Mouse (Mus musculus): Measurements from ENCODE around the gene Wfdc16. TPM values are rescaled to one million over a fixed set of nuclear protein-coding genes. Genes with fewer than 3 reads are reported as not detected.
A peak's percentile ranks its signal among the peaks of the same experiment; 100 is the strongest.

Gene Wfdc16
- polyA plus RNA-seq (2012; rRNA removed): 0.12 and 33.5 TPM in 2 replicates

DNA sequence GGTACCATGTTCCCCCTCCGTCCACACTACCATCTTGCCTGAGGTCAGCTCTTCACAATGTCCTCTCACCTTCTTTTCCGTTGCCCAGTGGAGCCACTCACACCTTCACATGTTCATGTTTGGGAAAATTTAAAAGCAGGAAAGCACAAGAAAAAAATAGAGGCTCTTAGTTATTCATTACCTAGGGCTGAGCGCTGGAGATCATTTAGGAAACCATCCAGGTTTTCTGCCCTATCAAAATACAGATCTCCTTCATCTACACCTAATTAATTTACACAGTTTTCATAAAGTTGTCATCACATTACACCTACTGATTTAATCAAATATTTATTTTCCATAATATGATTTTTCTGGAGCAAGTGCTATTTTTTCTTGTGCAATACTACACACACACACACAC, at the start of gene Wfdc16:
Gene Wfdc16 (minus strand): TSS at position 101 of the 400 bp plus-strand sequence.
- TF ChIP-seq POLR2A (IDR thresholded peaks at IDR 0.05; ENCODE audit: control insufficient read depth, low read depth, low read length) (no peak), CTCF (IDR thresholded peaks at IDR 0.05; ENCODE audit: control insufficient read depth, insufficient read depth, insufficient replicate concordance, low read depth, low read length) (no peak)
- Histone ChIP-seq H3K27me3 (ENCODE audit: control insufficient read depth, insufficient read depth, low read length) (no peaks in the 10 kb centered on the region), H3K27ac (ENCODE audit: control insufficient read depth, insufficient read depth, low read depth, low read length) (no peak within 1 kb of the TSS), H3K4me1 (ENCODE audit: control insufficient read depth, insufficient read depth, low read length) (peaks cover 4% of the 10 kb centered on the region), H3K4me3 (ENCODE audit: control insufficient read depth, low read depth, low read length) (peak within 1 kb of the TSS; percentile 68), H3K36me3 (ENCODE audit: control insufficient read depth, insufficient read depth, low read length) (no peaks in the 10 kb centered on the region)

DNA sequence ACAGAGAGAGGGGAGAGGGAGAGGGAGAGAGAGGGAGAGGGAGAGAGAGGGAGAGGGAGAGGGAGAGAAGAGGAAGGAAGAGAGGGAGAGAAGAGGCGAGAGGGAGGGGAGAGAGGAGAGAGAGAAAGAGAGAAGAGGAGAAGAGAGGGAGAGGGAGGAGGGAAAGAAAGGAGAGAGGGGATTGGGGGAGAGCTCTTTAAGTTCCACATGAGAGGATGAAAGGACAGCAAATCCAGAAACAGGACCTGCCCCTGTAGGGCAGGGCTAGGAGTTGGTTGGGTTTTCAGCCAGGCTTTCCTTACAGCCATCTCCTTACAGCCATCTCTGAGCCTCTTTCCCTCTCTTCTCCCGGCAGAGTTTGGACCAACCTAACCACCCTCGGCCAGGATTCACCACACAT, 46.2 kb upstream of the Wfdc16 start, which contains the start of gene Wfdc13:
Gene Wfdc13 (plus strand): TSS at position 301 of the 400 bp plus-strand sequence.
- Histone ChIP-seq H3K36me3 (ENCODE audit: control insufficient read depth, insufficient read depth, low read length) (no peaks in the 10 kb centered on the region), H3K4me1 (ENCODE audit: control insufficient read depth, insufficient read depth, low read length) (peaks cover 3% of the 10 kb centered on the region; the same call in 1 of the 2 replicates), H3K27ac (ENCODE audit: control insufficient read depth, insufficient read depth, low read depth, low read length) (no peak within 1 kb of the TSS), H3K27me3 (ENCODE audit: control insufficient read depth, insufficient read depth, low read length) (no peaks in the 10 kb centered on the region), H3K4me3 (ENCODE audit: control insufficient read depth, low read depth, low read length) (no peak within 1 kb of the TSS)
- TF ChIP-seq POLR2A (IDR thresholded peaks at IDR 0.05; ENCODE audit: control insufficient read depth, low read depth, low read length): no peak
- no peak for TF ChIP-seq CTCF (IDR thresholded peaks at IDR 0.05; ENCODE audit: control insufficient read depth, insufficient read depth, insufficient replicate concordance, low read depth, low read length)

DNA sequence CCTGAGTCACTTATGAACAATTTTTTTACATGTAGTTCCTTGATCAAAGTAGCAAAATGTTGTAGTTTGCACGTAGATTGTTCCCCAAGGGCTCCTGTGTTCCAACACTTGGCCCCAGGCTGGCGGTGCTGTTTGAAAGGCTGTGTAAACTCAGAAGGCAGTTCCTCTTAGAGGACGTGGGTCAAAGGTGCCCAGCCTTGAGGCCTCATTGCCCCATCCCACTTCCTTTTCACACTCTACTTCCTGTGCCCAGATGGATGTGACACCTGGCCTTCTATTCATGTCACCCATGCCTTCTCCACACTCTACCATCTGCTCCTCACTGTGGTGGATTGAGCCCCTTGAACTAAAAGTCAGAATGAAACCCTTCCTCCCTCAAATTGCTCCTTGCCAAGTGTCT, 41.3 kb upstream of the Wfdc16 start:
- no peak overlapping the region for H3K4me3 ChIP-seq (ENCODE audit: control insufficient read depth, low read depth, low read length)
- no peaks in the 10 kb centered on the region for H3K36me3 ChIP-seq (ENCODE audit: control insufficient read depth, insufficient read depth, low read length)
- H3K4me1 ChIP-seq (ENCODE audit: control insufficient read depth, insufficient read depth, low read length): peaks cover 12% of the 10 kb centered on the region
- no peak overlapping the region for H3K27ac ChIP-seq (ENCODE audit: control insufficient read depth, insufficient read depth, low read depth, low read length)
- TF ChIP-seq POLR2A (IDR thresholded peaks at IDR 0.05; ENCODE audit: control insufficient read depth, low read depth, low read length): no peak
- no peak for TF ChIP-seq CTCF (IDR thresholded peaks at IDR 0.05; ENCODE audit: control insufficient read depth, insufficient read depth, insufficient replicate concordance, low read depth, low read length)
- H3K27me3 ChIP-seq (ENCODE audit: control insufficient read depth, insufficient read depth, low read length): no peaks in the 10 kb centered on the region

DNA sequence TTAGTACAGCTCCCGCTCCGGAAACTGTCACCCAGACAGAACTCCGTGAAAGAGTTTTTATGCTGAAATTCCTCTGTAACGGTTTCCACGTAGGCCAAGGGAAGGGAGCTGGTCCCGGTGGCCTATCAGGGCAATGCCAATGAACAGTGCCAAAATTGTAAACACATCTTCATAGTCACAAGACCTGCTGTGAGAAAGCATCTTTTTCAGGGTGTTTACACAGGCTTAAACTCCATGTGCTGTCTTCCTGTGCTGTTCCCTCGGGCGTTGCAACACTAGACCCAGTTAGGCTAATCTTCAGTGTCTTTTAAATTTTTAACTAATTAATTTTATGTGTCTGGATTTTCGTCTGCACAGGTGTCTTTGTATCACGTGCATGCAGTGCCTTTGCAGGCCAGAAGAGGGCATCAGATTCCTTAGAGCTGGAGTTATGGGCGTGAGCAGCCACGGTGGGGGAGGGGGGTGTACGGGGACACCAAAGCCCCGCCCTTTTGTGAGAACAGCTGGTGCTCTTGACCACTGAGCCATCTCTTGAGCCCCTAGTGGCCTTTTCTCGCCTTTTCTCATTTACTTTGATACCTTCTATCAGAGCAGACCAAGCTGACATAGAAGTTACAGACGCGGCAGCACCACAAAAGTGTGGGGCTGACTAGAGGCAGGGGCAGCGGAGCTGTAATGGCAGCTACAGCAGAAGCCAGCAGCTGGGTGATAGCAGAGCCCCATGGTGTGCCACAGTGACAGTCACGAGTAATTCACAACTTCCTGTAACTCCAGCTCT, 40.4 kb upstream of the Wfdc16 start:
- H3K36me3 ChIP-seq (ENCODE audit: control insufficient read depth, insufficient read depth, low read length): no peaks in the 10 kb centered on the region
- no peaks in the 10 kb centered on the region for H3K27me3 ChIP-seq (ENCODE audit: control insufficient read depth, insufficient read depth, low read length)
- no peak overlapping the region for H3K4me3 ChIP-seq (ENCODE audit: control insufficient read depth, low read depth, low read length)
- H3K4me1 ChIP-seq (ENCODE audit: control insufficient read depth, insufficient read depth, low read length): peaks cover 12% of the 10 kb centered on the region
- peak overlapping the region; percentile 1; the same call in 1 of the 2 replicates for H3K27ac ChIP-seq (ENCODE audit: control insufficient read depth, insufficient read depth, low read depth, low read length)
- TF ChIP-seq CTCF (IDR thresholded peaks at IDR 0.05; ENCODE audit: control insufficient read depth, insufficient read depth, insufficient replicate concordance, low read depth, low read length): peak; percentile 76; the same call in 1 of the 2 replicates
- TF ChIP-seq POLR2A (IDR thresholded peaks at IDR 0.05; ENCODE audit: control insufficient read depth, low read depth, low read length): no peak

DNA sequence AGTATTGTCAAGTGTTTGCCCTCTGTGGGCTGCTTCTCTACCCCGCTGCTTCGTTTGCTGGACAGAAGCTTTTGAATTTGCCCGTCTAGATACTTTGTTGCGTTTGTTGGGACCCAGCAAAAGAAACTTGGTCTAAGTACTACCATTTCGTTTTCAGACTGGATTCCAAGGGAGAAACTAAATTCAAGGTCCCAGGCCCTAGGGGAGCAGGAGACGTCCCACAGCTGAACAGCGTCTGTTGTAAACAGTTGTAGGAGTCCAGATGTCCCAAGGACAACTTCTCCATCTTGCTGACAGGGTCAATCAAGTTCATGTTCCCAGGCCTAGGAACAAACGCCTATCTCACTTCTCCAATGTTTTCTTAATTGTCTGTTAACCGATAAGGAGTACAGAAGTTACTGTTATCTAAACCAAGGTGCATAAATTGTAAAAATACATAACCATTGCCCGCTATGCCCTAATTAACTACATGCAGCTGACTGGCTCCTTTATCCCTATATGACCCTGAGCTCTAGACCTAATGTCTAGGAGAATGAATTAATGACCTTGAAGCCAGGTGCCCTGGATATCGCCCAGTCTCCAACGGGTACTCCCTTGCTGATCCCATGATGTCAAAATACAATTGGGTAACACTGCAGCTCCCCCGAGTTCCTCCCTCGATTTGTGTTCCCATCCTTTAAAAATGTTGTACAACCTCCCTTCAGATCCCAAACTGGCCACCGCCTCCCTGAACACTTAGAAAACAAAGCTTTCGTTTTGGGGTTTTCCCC, 38.5 kb upstream of the Wfdc16 start:
- H3K27ac ChIP-seq (ENCODE audit: control insufficient read depth, insufficient read depth, low read depth, low read length): peak overlapping the region; percentile 51; the same call in 1 of the 2 replicates
- H3K36me3 ChIP-seq (ENCODE audit: control insufficient read depth, insufficient read depth, low read length): no peaks in the 10 kb centered on the region
- peaks cover 12% of the 10 kb centered on the region for H3K4me1 ChIP-seq (ENCODE audit: control insufficient read depth, insufficient read depth, low read length)
- no peaks in the 10 kb centered on the region for H3K27me3 ChIP-seq (ENCODE audit: control insufficient read depth, insufficient read depth, low read length)
- TF ChIP-seq POLR2A (IDR thresholded peaks at IDR 0.05; ENCODE audit: control insufficient read depth, low read depth, low read length) (no peak), CTCF (IDR thresholded peaks at IDR 0.05; ENCODE audit: control insufficient read depth, insufficient read depth, insufficient replicate concordance, low read depth, low read length) (no peak)
- H3K4me3 ChIP-seq (ENCODE audit: control insufficient read depth, low read depth, low read length): no peak overlapping the region

DNA sequence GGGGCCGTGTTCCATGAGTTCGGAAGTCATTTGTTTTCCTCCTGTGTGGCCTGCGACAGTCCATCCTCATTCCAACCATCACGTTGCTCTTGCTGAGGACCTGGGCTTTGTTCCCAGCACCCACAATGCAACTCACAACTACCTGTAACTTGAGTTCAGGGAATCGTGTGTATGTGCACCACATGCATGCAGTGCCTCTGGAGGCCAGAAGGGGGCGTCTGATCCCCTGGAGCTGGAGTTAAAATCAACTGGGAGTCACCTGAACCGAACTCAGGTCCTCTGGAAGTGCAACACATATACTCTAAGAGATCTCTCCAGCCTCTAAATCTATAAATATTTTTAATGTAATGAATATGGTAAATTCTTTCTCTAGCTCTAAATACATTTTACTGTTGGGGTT, 37.5 kb upstream of the Wfdc16 start:
- Histone ChIP-seq H3K27ac (ENCODE audit: control insufficient read depth, insufficient read depth, low read depth, low read length) (no peak overlapping the region), H3K4me3 (ENCODE audit: control insufficient read depth, low read depth, low read length) (no peak overlapping the region), H3K27me3 (ENCODE audit: control insufficient read depth, insufficient read depth, low read length) (no peaks in the 10 kb centered on the region), H3K4me1 (ENCODE audit: control insufficient read depth, insufficient read depth, low read length) (peaks cover 12% of the 10 kb centered on the region), H3K36me3 (ENCODE audit: control insufficient read depth, insufficient read depth, low read length) (no peaks in the 10 kb centered on the region)
- TF ChIP-seq CTCF (IDR thresholded peaks at IDR 0.05; ENCODE audit: control insufficient read depth, insufficient read depth, insufficient replicate concordance, low read depth, low read length): peak; percentile 87
- TF ChIP-seq POLR2A (IDR thresholded peaks at IDR 0.05; ENCODE audit: control insufficient read depth, low read depth, low read length): no peak

DNA sequence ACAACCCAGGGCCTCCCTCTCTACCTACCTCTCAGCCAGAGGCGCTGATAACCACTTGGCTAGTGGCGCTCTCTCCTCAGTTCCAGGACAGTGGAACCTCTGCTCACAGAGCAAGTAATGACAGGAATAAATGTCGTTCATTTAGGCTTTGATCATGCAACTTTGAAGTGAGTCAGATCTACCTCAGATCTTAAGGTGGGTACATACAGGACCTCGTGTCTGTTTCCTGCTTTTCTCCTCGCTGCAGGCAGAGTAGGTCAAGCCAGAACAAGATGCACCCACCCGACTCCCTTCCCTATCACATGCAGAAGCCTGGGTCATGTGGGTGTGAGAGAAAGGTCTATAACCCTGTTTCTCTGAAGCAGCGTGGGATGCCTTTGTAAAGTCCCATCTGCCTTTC, 35.4 kb upstream of the Wfdc16 start, which contains the start of gene Wfdc11:
Gene Wfdc11 (minus strand): TSS at position 101 of the 400 bp plus-strand sequence.
- no peaks in the 10 kb centered on the region for H3K27me3 ChIP-seq (ENCODE audit: control insufficient read depth, insufficient read depth, low read length)
- H3K27ac ChIP-seq (ENCODE audit: control insufficient read depth, insufficient read depth, low read depth, low read length): no peak within 1 kb of the TSS
- peaks cover 8% of the 10 kb centered on the region for H3K4me1 ChIP-seq (ENCODE audit: control insufficient read depth, insufficient read depth, low read length)
- no peaks in the 10 kb centered on the region for H3K36me3 ChIP-seq (ENCODE audit: control insufficient read depth, insufficient read depth, low read length)
- TF ChIP-seq CTCF (IDR thresholded peaks at IDR 0.05; ENCODE audit: control insufficient read depth, insufficient read depth, insufficient replicate concordance, low read depth, low read length): no peak
- no peak for TF ChIP-seq POLR2A (IDR thresholded peaks at IDR 0.05; ENCODE audit: control insufficient read depth, low read depth, low read length)
- H3K4me3 ChIP-seq (ENCODE audit: control insufficient read depth, low read depth, low read length): no peak within 1 kb of the TSS

Data from testis, adult 2 months (tissue).